Mouse (Mus musculus) gastrocnemius, adult 18-20 months (tissue): ENCODE results near the gene Gins1. TPM values are rescaled to one million over a fixed set of nuclear protein-coding genes. Genes with fewer than 3 reads are reported as not detected.

Experiments
- DNase-seq: peaks from one replicate; pipeline ENCODE4 v3.0.0; 2021; ENCODE audit warnings: low spot score
- total RNA-seq, 2 experiments: library from RNA; stranded (reverse); gene quantifications; 2 replicates each; pipeline ENCODE4 v1.2.3; 2021

The Gins1 gene
- total RNA-seq, 2 experiments from 2014 or later = 1.8 to 2.1 TPM

DNA sequence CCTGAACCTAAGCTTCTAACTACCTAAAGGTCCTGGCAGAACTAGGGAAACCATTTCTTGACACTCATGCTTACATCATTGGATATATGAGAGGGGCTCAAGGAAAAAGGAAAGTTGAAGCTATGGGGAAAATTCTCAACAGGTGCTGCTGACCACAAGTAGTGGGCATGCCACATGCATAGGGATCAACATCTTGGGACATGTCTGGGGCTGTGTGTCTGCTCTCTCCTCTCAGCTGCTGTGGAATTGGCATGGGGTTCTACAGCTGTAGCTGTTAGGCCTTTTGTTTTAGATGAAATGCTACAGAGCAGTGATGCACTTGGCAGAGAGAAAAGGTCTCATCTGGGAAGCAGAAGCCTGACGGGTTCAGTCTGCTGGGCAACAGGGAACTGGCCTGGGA lies 50.7 kb downstream of the Gins1 start:
- DNase-seq = no peak

GRCm38 (mm10) chr2:150959521-150959920 lies 54.3 kb downstream of the Gins1 start:
- DNase-seq = no peak

- DNase-seq = no peak
Observed at GRCm38 (mm10) chr2:150963246-150963645, 58.0 kb downstream of the Gins1 start.

DNA sequence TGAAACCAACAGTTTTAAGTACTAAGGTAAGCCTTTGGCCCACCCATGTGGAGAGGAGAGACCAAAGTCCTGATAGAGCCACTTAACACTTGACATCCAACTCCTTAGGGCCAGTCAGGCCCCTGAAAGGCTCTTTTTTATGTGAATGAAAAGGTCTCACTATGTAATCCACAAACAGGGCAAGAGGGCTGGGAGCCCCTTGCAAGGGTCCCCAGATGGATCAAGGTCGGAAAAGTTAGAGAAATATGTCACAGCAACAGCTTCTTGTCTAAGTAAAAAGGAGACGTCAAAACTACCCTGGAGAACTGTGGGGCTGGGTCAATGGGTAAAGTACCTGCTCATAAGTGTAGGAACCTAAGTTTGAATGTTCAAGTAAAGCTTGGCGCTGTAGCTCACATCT lies 59.4 kb downstream of the Gins1 start:
- DNase-seq = no peak

- no peak for DNase-seq
Observed at GRCm38 (mm10) chr2:150965951-150966350, 60.8 kb downstream of the Gins1 start.

- DNase-seq = no peak
Observed at GRCm38 (mm10) chr2:150967491-150967890, 62.3 kb downstream of the Gins1 start.

GRCm38 (mm10) chr2:150969231-150969630 lies 64.0 kb downstream of the Gins1 start:
- DNase-seq = no peak

DNA sequence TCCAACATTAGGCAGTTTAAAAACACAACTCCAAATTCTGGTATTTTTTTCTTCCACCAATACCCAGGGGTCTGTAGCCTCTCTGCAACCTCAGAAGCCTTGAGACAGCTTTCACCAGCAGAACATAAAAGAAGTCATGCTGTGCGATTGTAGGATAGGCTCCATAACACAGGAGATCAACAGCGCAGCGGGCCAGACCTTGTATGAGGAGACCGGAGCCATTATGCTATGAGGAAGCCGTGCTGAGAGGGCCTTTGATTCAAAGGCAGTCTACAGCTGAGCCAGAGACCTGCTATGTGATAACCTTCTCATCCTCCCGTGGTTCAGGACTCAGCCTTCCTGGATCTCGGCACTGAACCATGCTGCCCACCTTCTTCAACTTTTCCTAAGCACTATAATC lies 66.7 kb downstream of the Gins1 start:
- DNase-seq = no peak

- no peak for DNase-seq
Observed at GRCm38 (mm10) chr2:150972681-150973080, 67.5 kb downstream of the Gins1 start.

DNA sequence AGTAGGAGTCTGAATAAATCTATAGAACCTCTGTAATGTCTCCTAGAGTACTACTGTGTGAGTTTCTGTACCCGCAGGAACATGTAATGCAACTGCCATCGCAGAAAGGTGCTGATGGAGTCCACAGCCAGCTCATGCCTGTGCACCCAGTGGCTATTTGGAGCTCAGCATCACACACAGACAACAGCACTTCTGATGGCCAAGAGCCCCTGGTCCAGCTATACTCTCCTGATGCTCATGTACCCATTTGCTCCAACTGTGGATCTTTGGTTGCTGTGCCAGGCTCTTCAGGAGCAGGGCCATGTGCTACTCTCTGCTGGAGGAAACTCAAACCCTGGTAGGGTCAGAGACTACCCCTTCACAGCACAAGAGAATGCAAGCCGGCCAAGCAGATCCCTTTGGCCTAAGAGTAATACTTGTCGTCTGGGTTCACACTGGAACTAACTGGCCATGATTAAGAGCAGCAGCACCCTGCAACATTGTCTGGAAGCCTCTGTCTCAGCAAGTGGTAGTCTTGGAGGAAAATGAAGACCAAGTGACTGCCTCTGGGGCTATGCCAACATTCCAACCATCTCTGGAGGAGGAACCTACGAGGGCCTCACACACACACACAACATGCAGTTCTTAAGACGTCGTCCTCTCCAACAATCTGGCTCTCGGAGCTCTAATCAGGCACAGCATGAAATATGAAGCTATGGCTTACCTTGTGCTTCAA lies 68.4 kb downstream of the Gins1 start:
- no peak for DNase-seq

GRCm38 (mm10) chr2:150976871-150977270 lies 71.7 kb downstream of the Gins1 start:
- no peak for DNase-seq

GRCm38 (mm10) chr2:150977676-150978075 lies 72.5 kb downstream of the Gins1 start:
- no peak for DNase-seq

- no peak for DNase-seq
Observed at GRCm38 (mm10) chr2:150978791-150979190, 73.6 kb downstream of the Gins1 start.

DNA sequence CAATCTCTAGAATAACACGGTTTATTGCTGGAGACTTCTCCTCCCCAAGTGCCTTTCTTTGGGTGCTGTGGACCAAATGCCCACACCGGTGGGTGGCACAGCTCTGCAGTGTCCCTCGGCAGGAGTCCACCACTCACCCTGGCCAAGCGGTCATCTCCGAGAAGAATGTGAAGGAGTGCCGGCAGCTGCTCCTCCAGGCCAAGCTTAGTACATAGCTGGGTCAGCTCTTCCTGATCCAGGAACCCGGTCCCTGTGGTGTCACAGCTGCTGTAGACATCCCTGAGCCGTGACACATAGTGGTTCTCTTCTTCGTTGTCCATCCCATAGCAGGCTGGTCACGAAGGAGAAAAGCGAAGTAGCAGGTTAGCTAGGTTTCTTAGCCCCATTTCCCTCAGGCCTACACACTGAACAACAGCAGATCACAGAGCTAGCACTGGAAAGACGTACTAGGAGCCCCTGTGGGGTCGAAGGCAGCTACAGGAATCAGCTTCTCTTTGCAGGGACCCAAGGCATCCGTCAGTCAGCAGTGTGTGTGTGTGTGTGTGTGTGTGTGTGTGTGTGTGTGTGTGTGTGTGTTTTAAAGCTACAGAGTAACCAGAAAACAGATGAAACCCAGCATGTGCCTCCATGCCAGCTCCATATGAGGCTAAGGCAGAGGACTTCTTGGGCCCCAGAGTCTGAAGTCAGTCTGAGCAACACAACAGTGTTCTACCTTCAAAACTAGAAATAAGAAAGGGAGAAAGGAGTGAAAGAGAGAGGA lies 74.8 kb downstream of the Gins1 start:
- DNase-seq = no peak

Other genes starting within 250 kb of the Gins1 start
- gene Acss1, start 236.9 kb upstream of the Gins1 start, total RNA-seq = 10 to 100 TPM; 19.9 to 26.2 TPM
- gene Vsx1, start 216.0 kb upstream of the Gins1 start, total RNA-seq = not detected
- 1 to 10 TPM; 8.0 to 8.8 TPM for gene Entpd6, start 156.4 kb upstream of the Gins1 start, total RNA-seq
- gene Pygb, start 118.7 kb upstream of the Gins1 start, total RNA-seq = 1 to 10 TPM; 4.5 to 5.5 TPM
- 10 to 100 TPM; 23.8 to 27.8 TPM for gene Abhd12, start 659 bp upstream of the Gins1 start, total RNA-seq
- gene Ninl, start 134.0 kb downstream of the Gins1 start, total RNA-seq = under 1 TPM; 0.43 to 0.47 TPM
- gene Nanp, start 134.0 kb downstream of the Gins1 start, total RNA-seq = 1 to 10 TPM; 1.9 to 2.7 TPM
- gene Gm14151, start 186.9 kb downstream of the Gins1 start, total RNA-seq = not detected
- gene Gm14147, start 192.8 kb downstream of the Gins1 start, total RNA-seq = not detected